Mouse (Mus musculus) cerebellum, postnatal 36 days (tissue): ENCODE data around the gene Mmaa.

Source experiments
- DNase-seq, 2 experiments: peaks; one replicate each; pipeline ENCODE4 v3.0.0; 2021 to 2022; ENCODE audit warnings: mixed read lengths in 2 of 2

The Mmaa gene

GRCm38 (mm10) chr8:79294610-79295275 lies at the start of gene Mmaa:
Gene Mmaa (minus strand): TSS chr8:79294937.
- peak; percentile 91 to 97 for DNase-seq

- DNase-seq = no peak
These were observed 46.5 kb upstream of the Mmaa start for GRCm38 (mm10) chr8:79341236-79341635.

GRCm38 (mm10) chr8:79339555-79339954 lies 44.8 kb upstream of the Mmaa start:
- DNase-seq = peak; percentile 47 to 50

- no peak for DNase-seq
These were observed 43.9 kb upstream of the Mmaa start for GRCm38 (mm10) chr8:79338619-79339018.

- DNase-seq = no peak
These were observed 37.6 kb upstream of the Mmaa start for GRCm38 (mm10) chr8:79332109-79332900.

- DNase-seq = no peak
These were observed 36.8 kb upstream of the Mmaa start for GRCm38 (mm10) chr8:79331571-79331970.

- no peak for DNase-seq
These were observed 36.3 kb upstream of the Mmaa start for GRCm38 (mm10) chr8:79331017-79331416.

GRCm38 (mm10) chr8:79329735-79330134 lies 35.0 kb upstream of the Mmaa start:
- DNase-seq = no peak

- no peak for DNase-seq
These were observed 34.4 kb upstream of the Mmaa start for GRCm38 (mm10) chr8:79329182-79329581.

GRCm38 (mm10) chr8:79325510-79325909 lies 30.8 kb upstream of the Mmaa start:
- DNase-seq = no peak

GRCm38 (mm10) chr8:79324928-79325327 lies 30.2 kb upstream of the Mmaa start:
- no peak for DNase-seq

- DNase-seq = no peak
These were observed 29.3 kb upstream of the Mmaa start for GRCm38 (mm10) chr8:79324036-79324435.

GRCm38 (mm10) chr8:79323121-79323520 lies 28.4 kb upstream of the Mmaa start:
- DNase-seq = no peak

- no peak for DNase-seq
These were observed 16.1 kb upstream of the Mmaa start for GRCm38 (mm10) chr8:79310801-79311200.

GRCm38 (mm10) chr8:79305941-79306340 lies 11.2 kb upstream of the Mmaa start:
- DNase-seq = no peak

- DNase-seq = no peak
These were observed 6.8 kb upstream of the Mmaa start for GRCm38 (mm10) chr8:79301548-79301947.

- DNase-seq = no peak
These were observed 5.0 kb upstream of the Mmaa start for GRCm38 (mm10) chr8:79299704-79300103.

GRCm38 (mm10) chr8:79297763-79298162 lies 3.0 kb upstream of the Mmaa start:
- peak; percentile 48 to 56 for DNase-seq

- no peak for DNase-seq
These were observed 754 bp upstream of the Mmaa start for GRCm38 (mm10) chr8:79295276-79296105.

- no peak for DNase-seq
These were observed 896 bp downstream of the Mmaa start for GRCm38 (mm10) chr8:79293841-79294240.

- DNase-seq = no peak
These were observed 1.9 kb downstream of the Mmaa start for GRCm38 (mm10) chr8:79292712-79293264.

GRCm38 (mm10) chr8:79289592-79289991 lies 5.1 kb downstream of the Mmaa start:
- DNase-seq = peak; percentile 23 to 30

- DNase-seq = no peak
These were observed 6.1 kb downstream of the Mmaa start for GRCm38 (mm10) chr8:79288681-79289080.
